Mouse (Mus musculus) frontal cortex, postnatal 36 days (tissue): ENCODE measurements around the gene Dynlt1a.
"Not testable (repeated sequence)": the region's sequence is repeated elsewhere in the genome, so short reads cannot be mapped to it uniquely, and the experiment has no call there.

Experiments
- DNase-seq, 2 experiments: peaks; one replicate each; pipeline ENCODE4 v3.0.0; 2022; ENCODE audit warnings: low spot score in 2 of 2

Dynlt1a gene

DNA sequence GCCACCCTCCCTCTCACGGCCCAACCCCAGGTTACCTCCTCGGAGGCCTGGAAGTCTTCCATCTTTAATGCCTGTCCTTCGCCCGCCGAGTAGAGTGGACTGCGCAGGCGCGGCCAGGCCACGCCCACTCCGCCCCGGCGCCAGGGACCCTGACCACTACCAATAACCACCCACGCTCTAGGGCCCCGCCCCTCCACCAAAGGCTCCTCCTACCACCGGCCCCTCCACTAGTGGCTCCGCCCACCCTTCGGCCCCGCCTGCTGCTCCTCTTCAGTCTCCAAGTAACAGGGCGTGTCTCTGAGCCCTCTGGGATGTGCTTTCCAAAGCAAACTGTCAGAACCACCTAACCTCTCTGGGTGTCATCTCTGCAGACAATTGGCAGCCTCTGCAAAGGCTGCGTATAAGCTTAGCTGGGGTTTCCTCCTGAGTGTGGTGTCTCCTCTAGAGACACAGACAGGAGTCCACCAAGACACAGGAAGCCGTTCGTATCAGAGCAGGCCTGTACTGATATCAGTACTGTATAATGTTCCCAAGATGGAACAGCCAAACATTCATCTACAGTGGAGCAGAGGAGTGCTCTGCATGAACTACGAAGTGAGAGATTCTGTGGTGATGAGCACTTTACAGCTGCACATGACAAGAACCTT is at the start of gene Dynlt1a:
Gene Dynlt1a (minus strand): TSS at position 162 of the 647 bp plus-strand sequence.
- DNase-seq: peak; percentile 92 to 93

DNA sequence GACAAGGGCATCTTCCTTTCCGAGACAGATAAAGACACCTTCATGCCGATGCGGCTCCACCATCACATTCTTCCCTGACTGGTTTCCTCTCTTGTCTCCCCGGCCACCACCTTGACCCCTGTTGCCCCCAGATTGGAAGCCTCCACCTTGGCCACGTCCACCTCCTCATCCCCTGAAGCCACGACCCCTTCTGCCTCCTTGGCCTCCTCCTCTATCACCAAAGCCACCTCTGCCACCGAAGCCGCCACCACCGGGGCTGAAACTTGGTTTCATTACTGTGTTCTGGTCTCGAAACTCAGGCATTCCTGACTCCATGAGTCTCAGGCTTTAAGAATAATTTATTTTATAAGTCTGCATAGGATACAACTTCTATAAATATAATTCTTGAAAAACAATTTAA is 38.0 kb upstream of the Dynlt1a start:
- not testable (repeated sequence) for DNase-seq

DNA sequence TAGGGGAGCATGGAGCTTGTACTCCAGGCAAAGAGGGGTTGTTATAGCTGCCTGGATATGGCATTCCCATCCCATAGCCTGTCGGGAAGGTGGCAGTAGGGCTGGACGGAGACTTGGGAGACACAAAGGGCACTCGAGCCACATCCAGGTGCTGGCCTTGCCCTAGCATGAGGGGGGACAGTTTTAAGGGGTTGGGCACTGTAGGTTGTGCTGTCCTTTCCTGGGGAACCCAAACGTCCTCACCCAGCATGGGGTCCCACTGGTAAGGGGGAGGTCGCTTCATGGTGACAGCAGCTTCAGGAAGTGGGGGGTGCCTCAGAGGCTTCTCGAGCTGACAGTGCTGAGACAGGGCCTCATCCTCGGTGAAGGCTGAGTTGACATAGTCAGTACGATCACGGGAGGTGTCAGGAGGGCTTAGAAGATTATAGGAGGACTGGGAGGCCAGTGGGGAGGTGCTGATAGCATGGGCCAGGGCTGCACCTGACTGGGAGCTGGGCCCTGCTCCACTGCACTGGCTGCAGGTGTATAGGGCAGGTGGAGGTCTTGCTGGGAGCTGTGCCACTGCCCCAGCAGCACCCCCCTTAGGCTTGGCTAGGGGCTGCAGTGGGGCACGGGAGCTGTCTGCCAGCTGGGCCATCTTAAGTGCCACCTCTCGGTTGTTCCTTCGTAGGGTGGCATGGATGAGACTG is 25.4 kb upstream of the Dynlt1a start:
- not testable (repeated sequence) for DNase-seq

DNA sequence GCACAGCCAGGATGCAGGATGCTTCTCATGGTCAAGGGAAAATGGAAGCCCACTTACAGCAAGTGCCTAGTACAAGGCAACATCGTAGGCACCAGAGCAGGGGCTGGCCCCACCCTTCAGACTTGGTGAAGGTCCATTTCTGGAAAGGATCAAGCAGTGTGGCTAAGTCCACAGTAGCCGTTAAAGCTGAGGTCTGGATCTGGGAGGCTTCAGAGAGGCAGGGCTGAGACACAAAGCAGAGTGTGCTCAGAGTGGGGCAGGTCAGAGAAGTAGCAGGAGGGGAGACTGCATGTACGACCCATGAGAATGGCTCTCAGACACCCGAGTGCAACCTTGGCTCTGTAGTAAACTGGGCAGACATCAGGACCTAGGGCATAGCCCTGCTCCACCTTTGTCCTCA is 11.7 kb upstream of the Dynlt1a start:
- not testable (repeated sequence) for DNase-seq

DNA sequence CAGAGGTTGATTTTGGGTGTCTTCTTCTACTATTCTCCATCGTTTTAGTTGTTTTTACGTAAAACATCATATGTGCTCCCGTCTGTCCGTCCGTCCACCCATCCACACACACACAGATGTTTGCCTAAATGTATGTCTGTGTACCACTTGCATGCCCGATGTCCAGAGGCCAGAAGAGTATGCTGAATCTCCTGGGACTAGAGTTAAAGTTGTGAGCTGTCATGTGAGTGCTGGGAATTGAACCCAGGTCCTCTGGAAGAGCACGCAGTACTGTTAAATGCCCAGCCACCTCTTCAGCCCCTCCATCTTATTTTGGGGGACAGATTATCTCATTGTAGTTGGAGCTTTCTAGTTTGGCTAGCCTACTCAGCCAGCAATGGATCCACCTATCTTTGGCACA is 10.3 kb upstream of the Dynlt1a start:
- not testable (repeated sequence) for DNase-seq

DNA sequence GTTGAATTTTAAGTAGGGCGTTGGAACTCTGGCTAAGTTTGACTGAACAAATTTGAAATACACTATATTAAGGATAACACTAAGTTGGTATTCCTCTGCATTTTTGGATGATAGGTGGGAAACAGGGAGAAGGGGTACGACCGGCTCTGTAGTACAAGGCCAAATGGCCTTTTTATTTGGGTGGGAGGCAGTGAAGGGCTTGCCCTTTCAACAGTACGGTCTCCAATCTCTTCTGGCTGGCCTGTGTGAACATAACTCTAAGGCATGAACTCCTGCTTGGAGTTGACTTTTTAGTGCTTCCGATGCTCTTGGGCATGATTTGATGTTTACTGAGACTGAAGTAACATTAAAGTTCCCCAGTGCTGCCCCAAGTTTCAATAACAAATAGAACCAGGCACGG is 8.2 kb upstream of the Dynlt1a start:
- not testable (repeated sequence) for DNase-seq

DNA sequence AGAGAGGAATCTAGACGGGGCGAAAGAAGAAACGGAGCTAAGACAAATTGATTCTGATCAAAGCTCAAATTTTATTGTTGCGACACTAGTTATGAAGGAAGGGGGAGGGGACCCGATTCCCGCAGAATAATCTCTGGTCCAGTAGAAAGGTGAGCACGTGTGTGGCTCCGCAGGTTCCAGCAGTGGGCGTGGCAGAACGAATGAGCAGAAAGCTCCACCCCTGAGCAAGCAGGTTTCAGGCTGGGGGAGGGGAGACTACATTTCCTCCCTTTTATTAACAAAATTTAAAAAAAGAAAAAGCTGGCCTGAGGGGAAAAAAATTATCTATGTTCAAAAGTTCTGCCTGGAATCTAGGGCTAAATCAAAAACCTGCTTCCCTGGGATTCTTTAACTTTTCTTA is 7.7 kb upstream of the Dynlt1a start:
- DNase-seq: not testable (repeated sequence)

DNA sequence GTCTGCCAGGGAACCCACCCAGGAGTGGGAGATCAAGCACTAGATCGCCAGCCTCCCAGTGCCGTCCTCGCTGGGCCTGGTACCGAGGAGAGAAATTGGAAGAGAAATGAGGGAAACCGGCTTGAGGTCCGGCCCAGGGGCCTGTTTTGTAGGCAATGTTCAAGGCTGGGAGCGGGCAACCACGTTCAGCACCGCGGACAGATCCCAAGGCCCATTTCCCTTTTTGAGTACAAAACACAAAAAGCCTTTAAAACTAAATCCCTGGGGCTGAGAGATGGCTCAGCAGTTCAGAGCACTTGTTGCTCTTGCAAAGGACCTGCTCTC is 4.4 kb upstream of the Dynlt1a start:
- not testable (repeated sequence) for DNase-seq

DNA sequence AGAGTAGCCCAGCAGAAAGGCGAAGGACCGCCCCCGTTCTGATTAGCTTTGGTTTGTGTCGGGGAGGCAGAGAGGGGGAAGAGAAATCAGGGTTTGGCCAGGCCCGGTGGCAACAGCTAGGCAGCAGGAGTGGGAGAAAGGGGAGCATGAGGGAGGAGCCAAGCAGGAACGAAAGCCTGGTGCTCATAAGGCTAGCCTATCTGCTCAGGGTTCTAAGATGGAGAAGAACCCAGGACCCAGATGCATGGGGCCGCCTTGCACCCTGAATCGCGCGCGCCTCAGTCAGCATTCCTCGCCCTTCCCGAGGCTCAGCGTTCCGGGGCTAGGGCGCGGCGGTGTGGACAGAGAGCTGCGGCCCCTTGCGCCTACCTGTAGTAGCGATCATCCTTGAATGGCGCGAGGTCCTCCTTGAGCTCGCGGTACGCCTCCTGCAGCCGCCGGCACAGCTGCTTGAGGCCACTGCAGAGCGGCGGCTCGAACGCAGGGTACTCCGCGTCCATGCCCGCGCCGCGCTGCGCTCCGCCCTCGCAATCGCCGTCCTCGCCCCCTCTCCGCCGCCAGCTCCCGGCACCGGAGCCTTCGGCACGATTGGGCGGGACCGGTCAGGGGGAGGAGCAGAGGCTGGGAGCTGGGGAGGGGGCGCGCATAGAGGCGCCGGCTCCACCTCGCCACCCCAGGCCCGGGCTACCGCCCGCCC is 3.9 kb upstream of the Dynlt1a start:
- peak in 1 of 2 experiments; percentile 22 for DNase-seq

DNA sequence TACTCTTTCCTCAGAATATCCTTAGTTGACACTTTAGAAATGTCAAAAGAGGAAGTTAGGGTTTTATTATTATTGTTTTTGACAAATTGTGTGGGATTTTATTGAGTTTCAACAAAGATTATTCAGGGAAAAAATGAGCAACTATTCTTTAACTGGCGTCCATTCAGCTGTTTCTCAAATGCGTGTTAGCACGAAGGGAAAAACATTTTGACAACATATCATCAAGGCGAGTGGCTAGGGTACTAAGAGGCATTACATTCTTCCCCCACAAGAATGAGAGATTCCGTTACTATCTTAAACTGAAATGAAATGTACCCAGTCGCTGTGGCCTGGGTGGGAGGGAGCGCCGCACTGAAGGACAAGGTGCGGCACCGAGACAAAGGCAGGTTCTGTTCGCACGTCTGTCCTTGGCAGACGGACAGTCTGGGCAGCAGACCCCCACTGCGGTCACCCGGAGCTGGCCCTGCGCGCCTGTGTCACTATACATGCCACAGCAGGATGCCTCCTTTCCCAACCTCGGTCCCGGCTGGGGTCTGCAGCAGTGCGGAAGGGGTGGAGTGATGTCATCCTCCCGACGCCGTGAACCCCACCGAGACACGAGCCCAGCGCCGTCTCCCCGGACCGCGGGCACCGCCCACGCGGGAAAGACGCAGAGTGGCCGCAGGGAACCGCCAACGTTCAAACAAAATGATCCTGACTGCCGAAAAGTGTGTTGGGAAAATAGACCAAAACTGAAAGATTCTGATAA is 747 bp downstream of the Dynlt1a start:
- DNase-seq: peak; percentile 55 to 65

DNA sequence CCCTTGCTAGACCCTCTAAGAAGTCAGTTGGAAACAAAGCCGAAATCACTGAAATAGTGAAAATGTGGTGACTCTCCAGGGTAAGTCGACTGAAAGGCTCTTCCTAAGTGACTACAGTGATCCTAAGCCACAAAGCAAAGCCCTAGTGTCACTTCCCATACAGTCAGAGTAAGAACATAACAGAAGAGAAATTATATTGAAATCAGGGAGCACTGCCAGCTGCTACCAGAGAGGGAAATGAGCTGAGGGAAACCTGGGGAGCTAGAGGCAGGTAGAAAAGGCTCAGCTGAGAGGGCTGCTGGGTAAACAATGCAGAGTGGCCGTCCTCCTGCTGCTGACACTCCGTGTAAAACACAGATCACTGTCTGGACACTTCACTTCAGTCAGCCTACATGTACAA is 1.6 kb downstream of the Dynlt1a start:
- peak in 1 of 2 experiments; percentile 18 for DNase-seq

DNA sequence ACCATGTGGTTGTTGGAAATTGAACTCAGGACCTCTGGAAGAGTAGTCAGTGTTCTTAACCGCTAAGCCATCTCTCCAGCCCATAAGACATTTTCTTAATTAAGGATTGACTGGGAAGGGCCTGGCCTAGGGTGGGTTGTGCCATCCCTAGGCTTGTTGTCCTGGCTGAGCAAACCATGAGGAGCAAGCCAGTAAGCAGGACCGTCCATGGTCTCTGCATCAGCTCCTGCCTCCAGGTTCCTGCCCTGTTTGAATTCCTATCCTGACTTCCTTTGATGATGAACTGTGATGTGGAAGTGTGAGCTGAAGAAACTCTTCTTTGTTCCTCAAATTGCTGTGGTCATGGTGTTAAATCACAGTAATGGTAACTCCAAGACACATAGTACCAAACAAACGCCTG is 2.8 kb downstream of the Dynlt1a start:
- DNase-seq: not testable (repeated sequence)

DNA sequence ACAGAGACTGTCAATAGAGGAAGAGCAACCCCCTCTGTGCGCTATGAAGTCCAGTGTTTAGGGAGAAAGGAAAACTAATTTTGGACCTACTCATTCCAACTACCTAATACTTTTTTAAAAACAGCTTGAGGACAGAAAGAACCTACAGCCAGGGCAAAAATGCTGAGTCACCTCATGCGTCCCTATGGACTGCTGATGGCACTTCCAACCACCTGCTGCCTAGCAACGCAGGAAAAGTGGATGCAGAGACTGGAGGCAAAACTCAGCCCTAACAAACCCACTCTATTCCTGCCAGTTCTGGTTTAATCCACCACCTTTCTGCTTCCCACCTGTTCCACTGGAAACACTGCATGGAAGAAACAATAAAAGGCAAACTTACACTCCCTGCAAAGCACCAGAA is 4.5 kb downstream of the Dynlt1a start:
- DNase-seq: peak in 1 of 2 experiments; percentile 28

DNA sequence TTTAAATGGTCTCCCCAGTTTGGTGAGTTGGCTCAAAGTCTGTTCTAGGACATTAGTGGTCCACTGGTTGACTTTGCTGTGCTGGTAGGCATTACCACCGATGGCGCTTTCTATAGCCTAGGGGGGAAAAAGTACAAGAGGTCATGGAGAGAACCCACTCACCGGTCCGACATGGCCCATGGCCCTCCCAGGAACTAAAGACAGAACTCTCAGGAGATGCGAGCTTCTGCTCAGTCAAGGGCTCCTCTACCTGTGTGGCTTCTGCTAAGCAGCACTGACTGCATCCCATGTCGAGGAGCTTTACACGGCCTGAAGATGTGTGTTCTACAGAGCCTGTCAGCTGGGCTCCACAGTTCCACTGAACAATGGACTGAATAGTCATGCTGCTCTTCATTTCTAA is 5.6 kb downstream of the Dynlt1a start:
- not testable (repeated sequence) for DNase-seq

DNA sequence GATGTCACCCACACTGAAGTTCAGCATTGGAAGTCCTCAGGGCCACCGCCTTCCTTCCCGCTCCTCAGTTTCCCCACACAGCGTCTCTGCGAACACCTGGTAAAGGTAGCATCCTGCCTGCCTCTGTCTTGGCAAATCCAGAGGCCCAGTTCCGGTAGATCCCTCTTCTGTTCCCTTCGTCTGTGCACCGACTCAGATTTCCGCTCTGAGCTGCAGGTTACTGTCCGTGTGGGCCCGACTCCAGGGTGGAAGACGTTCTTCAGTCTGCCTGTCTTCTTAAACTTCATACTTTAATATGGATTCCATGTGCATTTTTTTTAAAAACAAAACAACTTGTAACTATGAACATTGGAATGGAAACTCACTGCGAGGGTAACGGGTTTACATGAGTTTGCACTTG is 10.8 kb downstream of the Dynlt1a start:
- DNase-seq: not testable (repeated sequence)

DNA sequence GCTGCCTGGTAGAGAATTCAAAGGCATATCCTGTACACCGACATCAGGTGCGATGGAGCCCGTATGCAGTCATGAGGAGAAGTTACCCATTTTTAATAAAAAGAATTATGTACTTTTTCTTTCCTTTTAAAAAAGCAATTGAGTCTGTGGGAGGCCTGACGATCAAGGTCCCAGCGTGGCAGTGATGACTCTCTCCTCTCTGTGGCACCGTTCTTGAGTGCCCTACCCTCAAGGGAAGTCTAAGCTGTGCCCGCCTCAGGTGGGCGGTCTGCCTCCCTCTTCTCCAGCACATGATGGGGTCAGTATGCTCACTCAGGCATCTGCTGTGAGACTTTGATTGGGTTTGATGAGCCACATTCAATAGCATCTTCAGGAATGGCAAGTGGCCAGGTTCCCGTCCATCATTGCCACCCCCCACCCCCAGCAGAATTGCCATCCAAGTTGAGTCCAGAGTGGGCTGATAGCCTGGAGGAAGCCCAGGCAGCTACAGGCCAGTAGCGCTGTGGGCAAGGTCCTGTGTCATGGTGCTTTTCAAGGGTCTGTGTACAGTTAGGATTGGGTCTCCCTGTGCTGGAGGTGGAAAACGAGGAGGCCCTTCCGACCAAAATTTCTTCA is 11.5 kb downstream of the Dynlt1a start:
- not testable (repeated sequence) for DNase-seq

DNA sequence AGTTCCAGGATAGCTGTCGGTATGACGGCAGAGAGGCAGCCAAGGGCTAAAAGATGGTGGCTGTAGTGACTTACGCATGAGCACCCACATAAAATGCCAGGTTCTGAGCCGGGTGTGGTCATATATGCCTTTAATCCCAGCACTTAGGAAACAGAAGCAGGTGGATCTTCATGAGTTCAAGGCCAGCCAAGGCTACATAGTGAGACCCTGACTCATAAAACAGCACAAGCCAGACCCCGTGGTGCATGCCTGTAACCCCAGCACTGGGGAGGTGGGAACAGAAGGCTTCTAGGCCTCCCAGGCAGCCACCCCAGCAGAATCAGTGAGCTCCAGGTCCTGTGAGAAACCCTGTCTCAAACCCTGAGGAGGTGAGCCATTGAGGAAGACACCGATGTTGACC is 12.4 kb downstream of the Dynlt1a start:
- not testable (repeated sequence) for DNase-seq

DNA sequence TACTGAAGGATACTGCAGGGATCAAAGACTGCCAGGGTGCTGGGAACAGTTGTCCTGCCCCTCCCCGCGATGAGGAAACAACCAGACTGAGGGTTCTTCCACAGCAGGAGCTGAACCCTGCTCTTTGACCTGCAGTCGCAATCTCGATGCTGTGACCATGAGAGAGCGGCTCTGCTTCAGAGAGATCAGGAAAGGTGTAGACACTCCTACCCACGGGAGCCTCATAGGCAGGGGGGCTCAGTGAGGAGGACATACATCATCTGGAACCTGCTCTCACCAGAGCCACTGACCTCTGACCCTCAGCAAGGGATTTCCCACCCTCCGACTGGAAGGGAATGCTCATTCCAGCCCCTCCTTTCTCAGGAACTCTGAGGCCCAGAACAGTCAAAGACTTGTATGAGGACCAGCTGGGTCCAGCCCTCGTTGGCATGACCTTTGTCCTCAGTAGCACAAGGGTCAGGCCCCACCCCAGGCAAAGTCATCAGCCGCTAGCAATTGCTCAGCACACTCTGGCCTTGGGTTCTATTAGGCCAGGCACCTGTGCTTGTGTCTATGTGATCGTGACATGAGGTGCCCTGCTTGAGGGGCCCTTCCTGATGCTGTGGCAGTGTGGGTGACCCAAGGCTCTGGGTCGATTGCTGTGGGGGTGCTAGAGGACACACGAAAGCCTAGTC is 17.0 kb downstream of the Dynlt1a start:
- DNase-seq: not testable (repeated sequence)

DNA sequence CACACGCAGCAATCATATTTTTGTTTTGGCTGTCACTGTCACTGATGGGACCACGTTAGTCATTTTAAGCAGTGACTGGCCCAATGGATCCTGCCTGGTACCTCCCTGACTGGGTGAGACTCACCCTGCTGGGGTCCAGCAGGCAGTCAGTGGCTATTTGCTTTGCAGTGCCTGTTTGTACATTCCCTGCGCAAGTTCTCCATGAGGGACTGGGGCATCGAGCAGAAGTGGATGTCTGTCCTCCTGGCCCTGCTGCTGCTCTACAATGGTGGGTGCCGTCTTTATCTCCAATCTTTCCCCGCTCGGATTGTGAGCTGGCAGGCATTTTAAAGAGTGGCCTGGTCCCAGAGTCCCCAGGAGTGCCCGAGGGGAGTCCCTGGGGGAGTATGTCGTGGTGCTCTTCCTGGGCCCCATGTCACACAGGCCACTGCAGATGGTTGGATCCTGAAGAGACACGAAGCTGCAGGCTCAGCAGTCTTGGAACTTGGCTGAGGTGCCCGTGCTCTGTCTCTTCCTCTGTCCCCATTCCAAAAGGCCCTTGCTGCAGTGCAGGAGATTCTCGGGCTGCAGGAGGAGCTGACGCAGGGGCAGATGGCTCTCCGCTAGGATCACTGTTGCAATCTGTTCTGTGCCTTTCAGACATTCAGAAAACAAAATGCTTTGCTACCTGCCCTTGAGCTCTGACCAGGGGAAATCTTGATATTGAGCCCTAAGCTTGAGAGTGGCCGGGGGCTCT is 20.1 kb downstream of the Dynlt1a start:
- DNase-seq: not testable (repeated sequence)

DNA sequence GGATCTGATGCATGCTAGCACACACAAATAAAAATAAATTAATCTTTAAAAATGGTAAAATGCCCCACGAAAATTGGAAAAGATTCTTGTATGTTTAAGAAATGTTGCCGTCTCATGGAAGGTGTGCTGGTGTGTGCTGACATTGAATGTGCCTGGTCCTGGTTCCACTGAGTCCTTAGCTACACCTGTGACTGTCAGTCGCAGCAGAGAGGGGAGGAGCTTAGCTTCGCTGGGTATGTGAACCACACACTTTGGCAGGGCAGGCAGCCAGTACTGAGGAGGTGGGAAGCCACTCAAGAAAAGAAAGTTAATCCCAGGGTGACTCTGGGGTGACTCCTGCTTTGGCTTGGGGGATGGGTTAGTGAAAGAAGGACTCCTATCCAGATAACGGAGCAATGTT is 23.4 kb downstream of the Dynlt1a start:
- DNase-seq: not testable (repeated sequence)
